Mouse (Mus musculus) heart, embryonic 14.5 days (tissue): ENCODE measurements around the gene Ftl1. TPM values are rescaled to one million over a fixed set of nuclear protein-coding genes. Genes with fewer than 3 reads are reported as not detected.

Experiments used
- microRNA-seq: library from miRNA; unstranded; fragments of <30 nt; microRNA quantifications from one replicate; pipeline ENCODE4, GENCODE M21; 2016
- polyA plus RNA-seq: library from polyadenylated mRNA; unstranded; fragments of >200 nt; fragmentation: Nextera tagmentation; extraction: Ambion mirVana; gene quantifications from 2 replicates; pipeline ENCODE4 v1.2.1, GENCODE M21; 2014

The Ftl1 gene
- polyA plus RNA-seq, 1 experiment from 2014 or later = 3,606 TPM

Small RNAs within 50 kb of the gene (microRNA-seq; reads per million reads assigned to microRNA genes)
- gene Gm22133 = not detected

Other genes starting within 250 kb of the Ftl1 start
- 0.65 and 1.7 TPM in 2 replicates for gene Dkkl1, start 247.7 kb downstream of the Ftl1 start, polyA plus RNA-seq
- 106 and 111 TPM in 2 replicates for gene Tead2, start 244.1 kb downstream of the Ftl1 start, polyA plus RNA-seq
- gene Cd37, start 220.8 kb downstream of the Ftl1 start, polyA plus RNA-seq = 1.7 and 1.9 TPM in 2 replicates
- gene Slc6a16, start 218.8 kb downstream of the Ftl1 start, polyA plus RNA-seq = 0.38 TPM in 1 of 2 replicates, not detected in the other
- gene Slc6a21, start 182.4 kb downstream of the Ftl1 start, polyA plus RNA-seq = not detected in 2 replicates
- 11.1 and 12.4 TPM in 2 replicates for gene Trpm4, start 126.1 kb downstream of the Ftl1 start, polyA plus RNA-seq
- gene Hrc, start 124.6 kb downstream of the Ftl1 start, polyA plus RNA-seq = 24.1 and 28.3 TPM in 2 replicates
- 2.7 and 2.8 TPM in 2 replicates for gene Ppfia3, start 92.9 kb downstream of the Ftl1 start, polyA plus RNA-seq
- gene Lin7b, start 89.3 kb downstream of the Ftl1 start, polyA plus RNA-seq = 1.0 and 1.1 TPM in 2 replicates
- gene Snrnp70, start 64.1 kb downstream of the Ftl1 start, polyA plus RNA-seq = 64.1 and 65.2 TPM in 2 replicates
- 0.32 and 0.38 TPM in 2 replicates for gene Kcna7, start 54.2 kb downstream of the Ftl1 start, polyA plus RNA-seq
- gene Ntf5, start 46.2 kb downstream of the Ftl1 start, polyA plus RNA-seq = 1.0 and 1.6 TPM in 2 replicates
- gene Lhb, start 39.1 kb downstream of the Ftl1 start, polyA plus RNA-seq = not detected in 2 replicates
- gene Gys1, start 25.0 kb downstream of the Ftl1 start, polyA plus RNA-seq = 99.1 and 105 TPM in 2 replicates
- gene Ruvbl2, start 21.8 kb downstream of the Ftl1 start, polyA plus RNA-seq = 66.4 and 68.1 TPM in 2 replicates
- 89.9 and 102 TPM in 2 replicates for gene Bax, start 7.0 kb upstream of the Ftl1 start, polyA plus RNA-seq
- gene Tulp2, start 22.0 kb upstream of the Ftl1 start, polyA plus RNA-seq = 0.42 and 0.71 TPM in 2 replicates
- gene Gm45808, start 26.9 kb upstream of the Ftl1 start, polyA plus RNA-seq = not detected in 2 replicates
- 5.2 and 5.7 TPM in 2 replicates for gene Dhdh, start 28.9 kb upstream of the Ftl1 start, polyA plus RNA-seq
- 159 and 160 TPM in 2 replicates for gene Nucb1, start 50.5 kb upstream of the Ftl1 start, polyA plus RNA-seq
- gene Ppp1r15a, start 66.4 kb upstream of the Ftl1 start, polyA plus RNA-seq = 20.5 and 23.3 TPM in 2 replicates
- 0.80 and 1.2 TPM in 2 replicates for gene Plekha4, start 66.4 kb upstream of the Ftl1 start, polyA plus RNA-seq
- 0.20 and 0.26 TPM in 2 replicates for gene Hsd17b14, start 95.0 kb upstream of the Ftl1 start, polyA plus RNA-seq
- 66.0 and 72.0 TPM in 2 replicates for gene Bcat2, start 110.3 kb upstream of the Ftl1 start, polyA plus RNA-seq
- not detected in 2 replicates for gene Fgf21, start 155.6 kb upstream of the Ftl1 start, polyA plus RNA-seq
- gene Fut1, start 157.4 kb upstream of the Ftl1 start, polyA plus RNA-seq = 0.07 TPM in 1 of 2 replicates, not detected in the other
- gene Izumo1, start 161.9 kb upstream of the Ftl1 start, polyA plus RNA-seq = 0.23 and 0.41 TPM in 2 replicates
- 22.4 and 24.3 TPM in 2 replicates for gene Rasip1, start 167.6 kb upstream of the Ftl1 start, polyA plus RNA-seq
- 6.2 and 7.6 TPM in 2 replicates for gene Mamstr, start 180.1 kb upstream of the Ftl1 start, polyA plus RNA-seq
- gene Fut2, start 206.5 kb upstream of the Ftl1 start, polyA plus RNA-seq = 2.4 and 2.7 TPM in 2 replicates
- gene Ntn5, start 224.1 kb upstream of the Ftl1 start, polyA plus RNA-seq = not detected in 2 replicates
- gene Sec1, start 234.5 kb upstream of the Ftl1 start, polyA plus RNA-seq = 0.28 and 0.41 TPM in 2 replicates
- 6.8 and 8.0 TPM in 2 replicates for gene Car11, start 240.0 kb upstream of the Ftl1 start, polyA plus RNA-seq
- gene Dbp, start 245.2 kb upstream of the Ftl1 start, polyA plus RNA-seq = 4.5 and 7.3 TPM in 2 replicates